Mouse (Mus musculus) adrenal gland (tissue): ENCODE results near the gene Ica1.

Experiments used
- intact Hi-C: fragments of 180-260 bp; cut with DNase I; formaldehyde crosslinking; loops from one replicate; pipeline ENCODE4 v1.15.1; 2025
- long read RNA-seq, 2 experiments: library from polyadenylated mRNA; unstranded; transcript quantifications; one replicate each; pipeline ENCODE4 v2.0.0; 2020; ENCODE audit warnings: borderline replicate concordance in 1 of 2; ENCODE audit not compliant: insufficient replicate concordance in 1 of 2

Ica1 gene
- long read RNA-seq, experiment 1, transcript Ica1-201 (14 exons, 2,075 nt): major isoform, 37 of 62 reads
- long read RNA-seq, experiment 1, partial matches to known transcripts: 7 of 62 reads
- long read RNA-seq, experiment 1, other reads (novel, unspliced or antisense): 18 of 62 reads
- long read RNA-seq, experiment 2, transcript Ica1-201 (14 exons, 2,075 nt): major isoform, 25 of 46 reads
- long read RNA-seq, experiment 2, partial matches to known transcripts: 7 of 46 reads
- long read RNA-seq, experiment 2, other reads (novel, unspliced or antisense): 14 of 46 reads

GRCm38 (mm10) chr6:8778296-8778649 is at the start of gene Ica1:
Gene Ica1, minus strand, starts transcription at chr6:8778488.
- intact Hi-C loops: no loop called here

GRCm38 (mm10) chr6:8819866-8820265 is 41.6 kb upstream of the Ica1 start:
- intact Hi-C loops: no loop called here

GRCm38 (mm10) chr6:8814332-8815002 is 36.2 kb upstream of the Ica1 start:
- intact Hi-C loops: no loop called here

- intact Hi-C loops: no loop called here
Observed at GRCm38 (mm10) chr6:8802561-8803150, 24.4 kb upstream of the Ica1 start.

GRCm38 (mm10) chr6:8792385-8792784 is 14.1 kb upstream of the Ica1 start:
- intact Hi-C loops: no loop called here

- intact Hi-C loops: no loop called here
Observed at GRCm38 (mm10) chr6:8791781-8792180, 13.5 kb upstream of the Ica1 start.

GRCm38 (mm10) chr6:8780618-8781017 is 2.3 kb upstream of the Ica1 start:
- intact Hi-C loops: no loop called here

GRCm38 (mm10) chr6:8777411-8778295 is 635 bp downstream of the Ica1 start:
- intact Hi-C loops: no loop called here

- intact Hi-C loops: no loop called here
Observed at GRCm38 (mm10) chr6:8771539-8771938, 6.7 kb downstream of the Ica1 start.

- intact Hi-C loops: no loop called here
Observed at GRCm38 (mm10) chr6:8770341-8770740, 7.9 kb downstream of the Ica1 start.

GRCm38 (mm10) chr6:8769803-8770202 is 8.5 kb downstream of the Ica1 start:
- intact Hi-C loops: no loop called here

- intact Hi-C loops: no loop called here
Observed at GRCm38 (mm10) chr6:8766652-8767051, 11.6 kb downstream of the Ica1 start.

- intact Hi-C loops: no loop called here
Observed at GRCm38 (mm10) chr6:8765801-8766200, 12.5 kb downstream of the Ica1 start.

GRCm38 (mm10) chr6:8765064-8765463 is 13.2 kb downstream of the Ica1 start:
- intact Hi-C loops: no loop called here

GRCm38 (mm10) chr6:8760708-8761294 is 17.5 kb downstream of the Ica1 start:
- intact Hi-C loops: no loop called here

- intact Hi-C loops: no loop called here
Observed at GRCm38 (mm10) chr6:8759901-8760300, 18.4 kb downstream of the Ica1 start.

- intact Hi-C loops: no loop called here
Observed at GRCm38 (mm10) chr6:8755760-8756276, 22.5 kb downstream of the Ica1 start.

- intact Hi-C loops: no loop called here
Observed at GRCm38 (mm10) chr6:8754486-8754885, 23.8 kb downstream of the Ica1 start.

GRCm38 (mm10) chr6:8753723-8754036 is 24.6 kb downstream of the Ica1 start:
- intact Hi-C loops: no loop called here

- intact Hi-C loops: no loop called here
Observed at GRCm38 (mm10) chr6:8752984-8753722, 25.1 kb downstream of the Ica1 start.

GRCm38 (mm10) chr6:8744886-8745285 is 33.4 kb downstream of the Ica1 start:
- intact Hi-C loops: no loop called here
